Mouse (Mus musculus): Measurements from ENCODE around the gene Mapk10.

DNA sequence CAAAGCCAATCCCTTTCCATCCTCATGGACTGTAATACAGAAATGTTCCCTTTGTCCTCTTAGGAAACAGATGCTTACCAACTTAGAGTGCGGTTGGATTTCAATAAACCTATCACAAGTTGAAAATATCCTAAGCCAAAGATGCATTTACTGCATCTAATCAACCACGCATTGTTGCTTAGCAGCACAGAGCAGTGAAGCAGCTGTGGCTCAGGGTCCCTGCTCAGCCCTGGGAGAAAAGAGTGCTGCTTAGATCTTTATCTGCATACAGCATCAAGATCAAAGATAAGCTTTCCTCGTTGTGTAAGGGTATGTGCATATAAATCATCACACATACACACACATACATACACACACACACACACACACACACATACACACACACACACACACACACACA, 190.2 kb downstream of the Mapk10 start:
- TF ChIP-seq CTCF (IDR thresholded peaks at IDR 0.05; ENCODE audit: low read depth, low read length) (no peak), GATA1 (IDR thresholded peaks at IDR 0.05; ENCODE audit: borderline replicate concordance, low read length) (no peak), POLR2AphosphoS5 (IDR thresholded peaks at IDR 0.05; ENCODE audit: insufficient replicate concordance, low read depth, low read length) (no peak), TAL1 (conservative IDR thresholded peaks at IDR 0.05; ENCODE audit: low read depth, low read length) (no peak), GATA2 (IDR thresholded peaks at IDR 0.05; ENCODE audit: borderline replicate concordance, low read depth, low read length) (no peak)

All from G1E (cell line).